Mouse (Mus musculus) intestine, embryonic 14.5 days (tissue): ENCODE results near the gene Mgat4b. TPM values are rescaled to one million over a fixed set of nuclear protein-coding genes. Genes with fewer than 3 reads are reported as not detected.

Source experiments
- ATAC-seq: fragments of 200-750 bp; cut with Nextera tagmentation; replicated peaks from 2 replicates; pipeline ENCODE4 v1.8.0; 2017; ENCODE audit warnings: low read depth, moderate number of reproducible peaks, moderate TSS enrichment, moderate library complexity; ENCODE audit not compliant: low FRiP score, low TSS enrichment
- DNase-seq: peaks from one replicate; pipeline ENCODE4 v3.0.0-alpha.2; 2018; ENCODE audit warnings: low spot score
- H3K27ac ChIP-seq: fragments of 300-500 bp; sonication (generic); 2 replicates; pipeline ENCODE4 v1.5.1; 2014; ENCODE audit warnings: low read depth, mild to moderate bottlenecking, control low read depth
- H3K27me3 ChIP-seq: fragments of 300-500 bp; sonication (generic); replicated peaks from 2 replicates; pipeline ENCODE4 v1.6.1; 2014; ENCODE audit warnings: low read length, control low read depth; ENCODE audit not compliant: control insufficient read depth, insufficient read depth
- H3K36me3 ChIP-seq: fragments of 300-500 bp; sonication (generic); 2 replicates; pipeline ENCODE4 v1.6.1; 2014; ENCODE audit warnings: low read length, control low read depth; ENCODE audit not compliant: control insufficient read depth, insufficient read depth
- H3K4me1 ChIP-seq: fragments of 300-500 bp; sonication (generic); replicated peaks from 2 replicates; pipeline ENCODE4 v1.6.1; 2014; ENCODE audit warnings: low read length, control low read depth, mixed read lengths; ENCODE audit not compliant: control insufficient read depth, insufficient read depth
- H3K4me2 ChIP-seq: fragments of 300-500 bp; sonication (generic); 2 replicates; pipeline ENCODE4 v1.6.1; 2014; ENCODE audit warnings: low read length
- H3K4me3 ChIP-seq: fragments of 300-500 bp; sonication (generic); 2 replicates; pipeline ENCODE4 v1.5.1; 2014; ENCODE audit warnings: low read depth, low read length, control low read depth, mixed read lengths
- H3K9ac ChIP-seq: fragments of 300-500 bp; sonication (generic); 2 replicates; pipeline ENCODE4 v1.6.1; 2014; ENCODE audit warnings: mild to moderate bottlenecking, low read length
- H3K9me3 ChIP-seq: fragments of 300-500 bp; sonication (generic); 2 replicates; pipeline ENCODE4 v1.6.1; 2016; ENCODE audit warnings: low read length, control low read depth; ENCODE audit not compliant: control insufficient read depth
- WGBS: fragments of 180-500 bp; shearing (Covaris S2); extraction: QIAGEN DNeasy Blood & Tissue Kit; methylation state at CpG from one replicate; pipeline ENCODE4 v1.1.7; 2014; 5-methylcytosine and 5-hydroxymethylcytosine counted together
- polyA plus RNA-seq: library from polyadenylated mRNA; unstranded; fragments of >200 nt; fragmentation: Nextera tagmentation; extraction: Ambion mirVana; gene quantifications from 2 replicates; pipeline ENCODE4 v1.2.1, GENCODE M21; 2014

Gene Mgat4b
- polyA plus RNA-seq, 1 experiment from 2014 or later = 24.4 TPM

DNA sequence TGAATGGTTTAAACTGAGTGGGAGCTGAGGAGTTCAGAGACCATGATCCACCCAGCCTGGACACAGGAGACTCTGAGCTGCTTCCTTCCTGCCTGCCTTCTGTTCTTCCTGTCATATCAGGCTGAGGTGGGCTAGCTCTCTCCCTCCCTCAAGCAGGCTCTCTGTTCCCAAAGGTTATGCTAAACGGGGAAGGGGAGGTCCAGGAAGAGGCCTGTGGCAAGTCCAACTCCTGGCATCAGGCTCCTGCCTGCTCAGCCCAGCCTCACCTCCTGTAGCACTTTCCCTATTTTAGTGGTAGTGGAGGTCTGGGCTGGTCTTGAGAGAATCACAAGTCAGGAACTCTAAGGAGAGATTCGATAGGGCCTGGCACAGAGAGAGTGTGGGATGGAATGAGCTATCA lies 15.7 kb downstream of the Mgat4b start:
- DNase-seq (no peak), ATAC-seq (no peak)
- no peak overlapping the region for H3K27ac ChIP-seq
- no peaks in the 10 kb centered on the region for H3K27me3 ChIP-seq
- peak overlapping the region; percentile 93 for H3K4me2 ChIP-seq
- H3K4me1 ChIP-seq = peaks cover 23% of the 10 kb centered on the region
- 30% methylated on average over 2 of the region's 2 CpGs for WGBS
- no peaks in the 10 kb centered on the region for H3K9me3 ChIP-seq
- peak overlapping the region; percentile 65 for H3K4me3 ChIP-seq
- peak overlapping the region; percentile 83; the same call in 1 of the 2 replicates for H3K9ac ChIP-seq
- H3K36me3 ChIP-seq = no peaks in the 10 kb centered on the region

DNA sequence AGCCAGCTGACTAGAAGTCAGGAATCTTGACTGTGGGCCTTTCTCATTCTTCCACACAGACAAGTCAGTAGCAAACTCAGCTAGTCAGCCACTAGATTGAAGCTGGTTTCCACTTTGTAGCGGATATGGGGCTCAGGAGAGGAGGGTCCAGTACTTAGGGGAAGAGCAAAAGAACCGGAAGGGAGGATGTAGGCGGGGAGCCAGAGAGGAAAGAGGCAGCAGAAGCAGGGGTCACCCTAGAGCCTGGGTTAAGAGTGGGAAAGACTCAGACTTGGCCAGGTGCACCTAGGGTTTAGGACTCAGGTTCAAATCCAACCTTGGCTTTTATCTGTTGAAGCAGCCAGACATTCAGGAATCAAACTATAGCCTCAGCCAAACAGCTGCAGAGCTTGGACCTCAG lies 16.5 kb downstream of the Mgat4b start:
- Histone ChIP-seq H3K9ac (no peak overlapping the region), H3K4me3 (no peak overlapping the region), H3K27ac (no peak overlapping the region), H3K27me3 (no peaks in the 10 kb centered on the region), H3K36me3 (peaks cover 6% of the 10 kb centered on the region; the same call in 1 of the 2 replicates), H3K4me1 (peaks cover 23% of the 10 kb centered on the region), H3K9me3 (no peaks in the 10 kb centered on the region), H3K4me2 (peak overlapping the region; percentile 93)
- ATAC-seq (no peak), DNase-seq (no peak)
- WGBS = 68% methylated on average over 3 of the region's 3 CpGs

DNA sequence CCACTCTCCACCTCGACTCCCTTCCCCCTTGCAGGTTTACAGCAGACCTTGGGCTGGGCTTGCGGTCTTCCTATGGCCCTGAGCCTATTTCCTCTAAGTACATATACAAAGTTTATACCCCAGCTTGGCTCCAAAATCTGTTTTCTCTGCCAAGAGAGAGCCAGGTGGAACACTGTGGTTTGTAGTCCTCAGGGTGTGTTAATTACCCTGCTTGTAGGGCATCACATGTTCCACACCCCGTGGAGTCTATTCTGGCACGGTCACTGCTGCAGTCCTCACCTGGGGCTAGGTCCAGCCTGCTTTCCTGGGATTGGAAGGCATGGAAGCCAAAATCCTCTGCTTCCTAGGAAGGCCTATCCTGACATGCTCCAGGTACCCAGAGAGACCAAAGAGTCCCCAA lies 17.0 kb downstream of the Mgat4b start:
- Histone ChIP-seq H3K27ac (no peak overlapping the region), H3K4me2 (no peak overlapping the region), H3K9ac (no peak overlapping the region), H3K36me3 (peaks cover 11% of the 10 kb centered on the region), H3K27me3 (no peaks in the 10 kb centered on the region), H3K4me3 (no peak overlapping the region), H3K9me3 (no peaks in the 10 kb centered on the region), H3K4me1 (peaks cover 23% of the 10 kb centered on the region)
- 90% methylated on average over 4 of the region's 4 CpGs for WGBS
- DNase-seq = no peak
- ATAC-seq = no peak

DNA sequence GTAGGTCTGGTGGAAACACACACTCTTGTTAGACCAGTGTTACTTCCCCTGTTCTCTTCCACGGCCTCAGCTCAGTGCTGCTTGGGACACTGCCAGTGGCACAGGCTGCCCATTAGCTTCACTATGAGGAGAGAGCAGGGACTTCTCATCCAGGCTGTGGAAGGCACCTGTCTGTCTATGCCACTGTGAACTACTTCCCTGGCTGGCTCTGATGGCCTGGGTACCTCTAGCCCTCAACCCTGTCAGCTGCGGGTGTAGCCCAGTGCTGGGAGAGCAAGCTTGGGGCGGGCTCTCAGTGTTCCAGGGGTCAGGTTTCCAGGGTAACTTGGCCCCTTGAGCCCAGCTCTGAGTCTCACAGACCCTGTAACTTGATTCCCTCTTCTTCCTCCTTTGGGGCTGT lies 18.1 kb downstream of the Mgat4b start:
- ATAC-seq (no peak), DNase-seq (no peak)
- no peak overlapping the region for H3K4me3 ChIP-seq
- H3K9me3 ChIP-seq = no peaks in the 10 kb centered on the region
- peaks cover 22% of the 10 kb centered on the region for H3K4me1 ChIP-seq
- H3K4me2 ChIP-seq = no peak overlapping the region
- H3K27me3 ChIP-seq = no peaks in the 10 kb centered on the region
- WGBS = 43% methylated on average over 3 of the region's 3 CpGs
- H3K27ac ChIP-seq = no peak overlapping the region
- H3K36me3 ChIP-seq = peaks cover 22% of the 10 kb centered on the region
- H3K9ac ChIP-seq = no peak overlapping the region

DNA sequence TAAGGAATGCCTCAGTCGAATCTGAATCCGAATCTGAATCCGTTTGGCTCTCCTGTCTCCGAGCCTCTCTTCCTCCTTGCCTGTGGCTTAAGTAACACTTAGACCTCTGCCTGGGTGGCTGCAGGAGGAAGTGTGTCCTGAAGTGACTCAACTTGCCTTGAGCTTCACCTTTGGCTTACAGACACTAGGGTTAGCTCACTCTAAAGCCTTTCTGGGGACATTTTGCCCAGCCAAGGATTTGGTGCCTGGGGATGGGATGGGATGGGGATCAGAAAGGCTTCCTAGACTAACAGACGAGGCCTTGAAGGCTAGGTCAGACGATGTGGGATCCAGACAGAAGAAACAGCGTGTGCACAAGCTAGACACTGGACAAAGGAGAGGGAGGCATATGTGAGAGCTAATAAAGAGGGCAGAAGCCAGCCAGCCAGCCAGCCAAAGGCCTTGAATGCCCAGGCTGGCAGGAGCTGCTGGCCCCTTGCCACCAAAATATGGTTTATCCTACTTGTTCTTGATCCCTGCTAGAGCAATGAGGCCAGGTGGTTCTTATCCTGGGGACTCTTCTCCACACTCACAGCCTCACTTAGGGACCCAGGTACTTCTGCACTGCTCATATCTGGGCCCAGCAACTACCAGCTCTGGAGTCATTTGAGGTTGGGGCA lies 18.7 kb downstream of the Mgat4b start:
- Histone ChIP-seq H3K4me3 (no peak overlapping the region), H3K27ac (no peak overlapping the region), H3K9ac (no peak overlapping the region), H3K36me3 (peaks cover 28% of the 10 kb centered on the region), H3K9me3 (no peaks in the 10 kb centered on the region), H3K4me2 (no peak overlapping the region), H3K27me3 (no peaks in the 10 kb centered on the region), H3K4me1 (peaks cover 17% of the 10 kb centered on the region)
- DNase-seq (no peak), ATAC-seq (no peak)
- 54% methylated on average over 7 of the region's 7 CpGs for WGBS

DNA sequence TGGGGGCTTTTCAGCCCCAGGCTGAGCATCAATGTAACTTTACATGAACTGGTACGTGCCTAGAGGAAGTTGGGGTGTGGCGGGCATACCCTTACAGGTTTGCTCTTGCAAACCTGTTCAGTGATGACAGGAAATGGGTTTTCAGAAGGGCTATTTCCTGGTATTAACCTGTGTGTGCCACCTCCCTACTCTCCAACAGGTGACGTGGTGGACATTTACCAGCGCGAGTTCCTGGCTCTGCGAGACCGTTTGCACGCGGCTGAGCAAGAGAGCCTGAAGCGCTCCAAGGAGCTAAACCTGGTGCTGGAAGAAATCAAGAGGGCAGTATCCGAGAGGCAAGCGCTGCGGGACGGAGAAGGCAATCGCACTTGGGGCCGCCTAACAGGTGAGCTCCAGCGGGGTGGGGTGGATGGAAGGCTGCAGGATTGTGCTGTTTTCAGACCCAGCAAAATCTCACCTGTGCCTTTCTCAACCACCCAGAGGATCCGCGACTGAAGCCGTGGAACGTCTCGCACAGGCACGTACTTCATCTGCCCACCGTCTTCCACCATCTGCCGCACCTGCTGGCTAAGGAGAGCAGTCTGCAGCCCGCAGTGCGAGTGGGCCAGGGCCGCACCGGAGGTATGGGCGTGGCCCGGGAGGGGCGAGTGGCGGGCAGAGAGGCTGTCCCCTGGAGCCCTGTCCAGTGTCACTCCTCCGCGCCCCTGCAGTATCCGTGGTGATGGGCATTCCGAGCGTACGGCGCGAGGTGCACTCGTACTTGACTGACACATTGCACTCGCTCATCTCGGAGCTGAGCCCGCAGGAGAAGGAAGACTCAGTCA lies 20.0 kb downstream of the Mgat4b start:
- Histone ChIP-seq H3K4me2 (peak overlapping the region; percentile 46), H3K9ac (no peak overlapping the region), H3K4me3 (peak overlapping the region; percentile 15; the same call in 1 of the 2 replicates), H3K36me3 (peaks cover 37% of the 10 kb centered on the region), H3K27ac (no peak overlapping the region), H3K27me3 (no peaks in the 10 kb centered on the region), H3K9me3 (no peaks in the 10 kb centered on the region), H3K4me1 (peaks cover 17% of the 10 kb centered on the region)
- ATAC-seq = peak; percentile 44; the same call in 1 of the 2 replicates
- peak; percentile 71 for DNase-seq
- 36% methylated on average over 45 of the region's 45 CpGs for WGBS

DNA sequence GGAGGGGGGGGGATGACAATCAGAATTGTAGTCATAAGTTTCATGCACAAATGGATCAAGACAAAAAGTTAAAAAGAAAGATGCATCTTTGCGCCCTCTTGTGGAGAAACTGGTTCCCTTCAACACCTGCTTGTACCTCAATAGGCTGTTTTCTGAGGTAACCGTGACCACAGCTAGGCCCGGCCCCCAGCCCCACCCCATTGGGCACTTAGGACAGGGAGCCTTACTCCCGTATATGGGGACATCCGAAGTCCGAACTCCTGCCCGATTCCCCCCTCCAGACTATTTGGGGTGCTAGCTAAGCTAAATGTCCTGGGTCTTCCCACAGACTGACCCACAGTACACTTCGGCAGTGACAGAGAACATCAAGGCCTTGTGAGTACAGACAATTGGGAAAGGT lies 20.7 kb downstream of the Mgat4b start:
- 17% methylated on average over 8 of the region's 8 CpGs for WGBS
- Histone ChIP-seq H3K27me3 (no peaks in the 10 kb centered on the region), H3K36me3 (peaks cover 37% of the 10 kb centered on the region), H3K9ac (no peak overlapping the region), H3K27ac (no peak overlapping the region), H3K9me3 (no peaks in the 10 kb centered on the region), H3K4me1 (peaks cover 11% of the 10 kb centered on the region), H3K4me3 (no peak overlapping the region), H3K4me2 (peak overlapping the region; percentile 46)
- no peak for ATAC-seq
- peak; percentile 84 for DNase-seq

DNA sequence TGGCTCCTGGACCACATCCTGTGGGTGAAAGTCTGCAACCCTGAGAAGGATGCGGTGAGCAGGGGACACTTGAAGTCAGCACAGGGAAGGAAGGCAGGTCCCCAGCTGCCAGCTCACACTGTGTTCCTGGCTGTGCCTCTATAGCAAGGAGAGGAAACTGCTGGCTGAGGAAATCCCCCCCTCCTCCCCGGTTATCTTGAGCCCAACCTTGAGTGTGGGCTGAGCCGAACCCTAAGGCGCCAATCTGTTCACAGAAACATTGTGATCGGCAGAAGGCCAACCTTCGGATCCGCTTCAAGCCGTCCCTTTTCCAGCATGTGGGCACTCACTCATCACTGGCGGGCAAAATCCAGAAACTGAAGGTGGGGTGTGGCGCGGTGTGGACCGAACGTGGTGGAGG lies 22.3 kb downstream of the Mgat4b start:
- H3K4me2 ChIP-seq = no peak overlapping the region
- no peak for ATAC-seq
- H3K4me1 ChIP-seq = peaks cover 3% of the 10 kb centered on the region; the same call in 1 of the 2 replicates
- H3K4me3 ChIP-seq = no peak overlapping the region
- H3K9me3 ChIP-seq = no peaks in the 10 kb centered on the region
- DNase-seq = no peak
- H3K9ac ChIP-seq = no peak overlapping the region
- WGBS = 96% methylated on average over 13 of the region's 13 CpGs
- H3K27me3 ChIP-seq = peaks cover 13% of the 10 kb centered on the region
- peaks cover 37% of the 10 kb centered on the region for H3K36me3 ChIP-seq
- H3K27ac ChIP-seq = no peak overlapping the region
